Mouse (Mus musculus): ENCODE results near the gene Gal3st2b.
"Not testable (repeated sequence)": the region's sequence is repeated elsewhere in the genome, so short reads cannot be mapped to it uniquely, and the experiment has no call there.

GRCm38 (mm10) chr1:93938415-93938814, 20.3 kb downstream of the Gal3st2b start:
- TF ChIP-seq CTCF (IDR thresholded peaks at IDR 0.05); EP300 (IDR thresholded peaks at IDR 0.05; ENCODE audit: insufficient read depth, low read depth, low read length); POLR2A (IDR thresholded peaks at IDR 0.05; ENCODE audit: insufficient read depth, low read depth, low read length): not testable (repeated sequence)
